Mouse (Mus musculus): ENCODE measurements around the gene Plac9a. TPM values are rescaled to one million over a fixed set of nuclear protein-coding genes. Genes with fewer than 3 reads are reported as not detected.

Gene Plac9a
- total RNA-seq, 2 experiments from 2014 or later = 1.8 to 2.7 TPM

DNA sequence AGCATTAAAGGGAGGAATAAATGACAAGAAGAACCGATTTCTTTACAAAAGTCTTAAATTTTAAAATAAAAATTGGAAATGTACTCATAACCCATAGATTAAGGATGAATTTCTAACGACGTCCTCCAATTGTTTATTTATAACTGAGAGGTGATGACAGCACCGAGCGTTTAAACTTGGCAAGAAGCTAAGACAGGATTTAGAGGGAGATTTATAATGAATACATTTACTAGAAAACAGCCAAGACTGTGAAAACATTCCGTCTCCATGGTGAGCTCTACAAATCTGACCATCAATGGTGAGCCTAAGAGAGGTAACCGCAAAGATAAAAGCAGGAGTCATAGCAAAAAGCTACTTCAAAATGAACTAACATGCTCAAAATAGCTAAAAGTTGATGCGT, 64.5 kb downstream of the Plac9a start:
- DNase-seq = no peak

Other genes starting within 250 kb of the Plac9a start
- 10 to 100 TPM; 39.9 to 51.1 TPM for gene Ppif, start 208.9 kb downstream of the Plac9a start, total RNA-seq (2021)
- 10 to 100 TPM; 41.5 to 45.0 TPM for gene Zcchc24, start 134.1 kb downstream of the Plac9a start, total RNA-seq (2021)
- 10 to 100 TPM; 79.2 to 96.7 TPM for gene Anxa11, start 60.9 kb downstream of the Plac9a start, total RNA-seq (2021)
- gene Tmem254a, start 24.6 kb upstream of the Plac9a start, total RNA-seq (2021) = under 1 TPM; 0.15 to 0.86 TPM
- not detected for gene Cphx1, start 35.2 kb upstream of the Plac9a start, total RNA-seq (2021)
- under 1 TPM; 0.38 to 0.46 TPM for gene Duxbl1, start 75.5 kb upstream of the Plac9a start, total RNA-seq (2021)
- 10 to 100 TPM in 1 of 2 experiments, 1 to 10 TPM in 1; 7.9 to 12.5 TPM for gene Gm9780, start 139.6 kb upstream of the Plac9a start, total RNA-seq (2021)
- 1 to 10 TPM; 5.5 to 7.2 TPM for gene Tmem254c, start 164.3 kb upstream of the Plac9a start, total RNA-seq (2021)
- gene Cphx2, start 178.4 kb upstream of the Plac9a start, total RNA-seq (2021) = not detected
- gene Cphx3, start 179.2 kb upstream of the Plac9a start, total RNA-seq (2021) = not detected
- gene Duxbl2, start 215.2 kb upstream of the Plac9a start, total RNA-seq (2021) = not detected